Mouse (Mus musculus) stomach, embryonic 14.5 days (tissue): Measurements from ENCODE around the gene Tcf7l2. TPM values are rescaled to one million over a fixed set of nuclear protein-coding genes. Genes with fewer than 3 reads are reported as not detected.
A peak's percentile ranks its signal among the peaks of the same experiment; 100 is the strongest.

ENCODE experiments used
- ATAC-seq: fragments of 200-750 bp; cut with Nextera tagmentation; 2 replicates; pipeline ENCODE4 v1.8.0; 2017; ENCODE audit warnings: low read depth, moderate TSS enrichment; ENCODE audit not compliant: insufficient number of reproducible peaks, insufficient read depth, low FRiP score
- H3K27ac ChIP-seq: fragments of 300-500 bp; sonication (generic); 2 replicates; pipeline ENCODE4 v1.5.1; 2014; ENCODE audit warnings: mild to moderate bottlenecking, low read length, moderate library complexity, mixed read lengths
- H3K27me3 ChIP-seq: fragments of 300-500 bp; sonication (generic); 2 replicates; pipeline ENCODE4 v1.6.1; 2014; ENCODE audit warnings: low read length, control low read depth, mixed read lengths; ENCODE audit not compliant: control insufficient read depth, insufficient read depth
- H3K36me3 ChIP-seq: fragments of 300-500 bp; sonication (generic); 2 replicates; pipeline ENCODE4 v1.6.1; 2014; ENCODE audit warnings: mild to moderate bottlenecking, control low read depth, low read length, moderate library complexity, mixed read lengths; ENCODE audit not compliant: control insufficient read depth, insufficient read depth
- H3K4me1 ChIP-seq: fragments of 300-500 bp; sonication (generic); 2 replicates; pipeline ENCODE4 v1.6.1; 2014; ENCODE audit warnings: low read length, control low read depth, mixed read lengths; ENCODE audit not compliant: control insufficient read depth, insufficient read depth
- H3K4me2 ChIP-seq: fragments of 300-500 bp; sonication (generic); replicated peaks from 2 replicates; pipeline ENCODE4 v1.6.1; 2014; ENCODE audit warnings: low read depth, low read length, control low read depth
- H3K4me3 ChIP-seq: fragments of 300-500 bp; sonication (generic); 2 replicates; pipeline ENCODE4 v1.5.1; 2014; ENCODE audit warnings: low read depth, low read length, control low read depth
- H3K9ac ChIP-seq: fragments of 300-500 bp; sonication (generic); replicated peaks from 2 replicates; pipeline ENCODE4 v1.6.1; 2014; ENCODE audit warnings: low read depth, mild to moderate bottlenecking, control low read depth, low read length, moderate library complexity, mixed read lengths
- H3K9me3 ChIP-seq: fragments of 300-500 bp; sonication (generic); 2 replicates; pipeline ENCODE4 v1.6.1; 2016; ENCODE audit warnings: low read depth, low read length, control low read depth; ENCODE audit not compliant: control insufficient read depth
- WGBS: fragments of 180-500 bp; shearing (Covaris S2); extraction: QIAGEN DNeasy Blood & Tissue Kit; methylation state at CpG from one replicate; pipeline ENCODE4 v1.1.7; 2014; 5-methylcytosine and 5-hydroxymethylcytosine counted together
- polyA plus RNA-seq: library from polyadenylated mRNA; unstranded; fragments of >200 nt; fragmentation: Nextera tagmentation; extraction: Ambion mirVana; gene quantifications from 2 replicates; pipeline ENCODE4 v1.2.1, GENCODE M21; 2014

The Tcf7l2 gene
- polyA plus RNA-seq, 1 experiment from 2014 or later, result 151 TPM

- no peak for ATAC-seq
- Histone ChIP-seq H3K4me2 (no peak overlapping the region), H3K36me3 (peaks cover 30% of the 10 kb centered on the region), H3K27ac (no peak overlapping the region), H3K9me3 (no peaks in the 10 kb centered on the region), H3K27me3 (no peaks in the 10 kb centered on the region), H3K4me1 (no peaks in the 10 kb centered on the region), H3K4me3 (no peak overlapping the region), H3K9ac (no peak overlapping the region)
- WGBS, result 71% methylated on average over 7 of the region's 7 CpGs
Measured at GRCm38 (mm10) chr19:55925425-55925803, 183.8 kb downstream of the Tcf7l2 start.

GRCm38 (mm10) chr19:55925804-55926521 lies 184.3 kb downstream of the Tcf7l2 start:
- Histone ChIP-seq H3K4me2 (no peak overlapping the region), H3K27me3 (no peaks in the 10 kb centered on the region), H3K9ac (no peak overlapping the region), H3K4me1 (no peaks in the 10 kb centered on the region), H3K4me3 (no peak overlapping the region), H3K27ac (no peak overlapping the region), H3K36me3 (peaks cover 25% of the 10 kb centered on the region), H3K9me3 (no peaks in the 10 kb centered on the region)
- 79% methylated on average over 16 of the region's 16 CpGs for WGBS
- ATAC-seq, result peak; percentile 23; the same call in 1 of the 2 replicates

GRCm38 (mm10) chr19:55926858-55927673 lies 185.4 kb downstream of the Tcf7l2 start:
- no peaks in the 10 kb centered on the region for H3K4me1 ChIP-seq
- H3K9me3 ChIP-seq, result no peaks in the 10 kb centered on the region
- no peaks in the 10 kb centered on the region for H3K27me3 ChIP-seq
- H3K4me3 ChIP-seq, result no peak overlapping the region
- peaks cover 19% of the 10 kb centered on the region for H3K36me3 ChIP-seq
- ATAC-seq, result no peak
- H3K9ac ChIP-seq, result no peak overlapping the region
- 88% methylated on average over 16 of the region's 16 CpGs for WGBS
- H3K27ac ChIP-seq, result no peak overlapping the region
- H3K4me2 ChIP-seq, result no peak overlapping the region

- H3K4me2 ChIP-seq, result no peak overlapping the region
- H3K4me1 ChIP-seq, result no peaks in the 10 kb centered on the region
- WGBS, result 79% methylated on average over 9 of the region's 9 CpGs
- no peak for ATAC-seq
- H3K27me3 ChIP-seq, result no peaks in the 10 kb centered on the region
- no peak overlapping the region for H3K4me3 ChIP-seq
- H3K27ac ChIP-seq, result no peak overlapping the region
- peaks cover 16% of the 10 kb centered on the region for H3K36me3 ChIP-seq
- no peak overlapping the region for H3K9ac ChIP-seq
- H3K9me3 ChIP-seq, result no peaks in the 10 kb centered on the region
Measured at GRCm38 (mm10) chr19:55927674-55928061, 186.0 kb downstream of the Tcf7l2 start.

GRCm38 (mm10) chr19:55928674-55929073 lies 187.1 kb downstream of the Tcf7l2 start:
- H3K9me3 ChIP-seq, result no peaks in the 10 kb centered on the region
- no peak overlapping the region for H3K4me3 ChIP-seq
- H3K36me3 ChIP-seq, result peaks cover 16% of the 10 kb centered on the region
- WGBS, result 86% methylated on average over 5 of the region's 5 CpGs
- H3K27ac ChIP-seq, result no peak overlapping the region
- ATAC-seq, result no peak
- H3K27me3 ChIP-seq, result no peaks in the 10 kb centered on the region
- H3K4me2 ChIP-seq, result no peak overlapping the region
- H3K4me1 ChIP-seq, result no peaks in the 10 kb centered on the region
- H3K9ac ChIP-seq, result no peak overlapping the region

- peaks cover 12% of the 10 kb centered on the region for H3K36me3 ChIP-seq
- H3K4me2 ChIP-seq, result no peak overlapping the region
- H3K4me1 ChIP-seq, result no peaks in the 10 kb centered on the region
- no peak overlapping the region for H3K9ac ChIP-seq
- H3K27me3 ChIP-seq, result no peaks in the 10 kb centered on the region
- no peak overlapping the region for H3K4me3 ChIP-seq
- H3K9me3 ChIP-seq, result no peaks in the 10 kb centered on the region
- no peak for ATAC-seq
- no peak overlapping the region for H3K27ac ChIP-seq
- WGBS, result 92% methylated on average over 17 of the region's 17 CpGs
Measured at GRCm38 (mm10) chr19:55931642-55932041, 190.0 kb downstream of the Tcf7l2 start.

- WGBS, result 70% methylated on average over 7 of the region's 7 CpGs
- Histone ChIP-seq H3K27ac (0 out of 2 replicates have a peak overlapping the region, but pooled peaks have one; percentile 3), H3K9ac (no peak overlapping the region), H3K4me2 (no peak overlapping the region), H3K4me1 (no peaks in the 10 kb centered on the region), H3K9me3 (no peaks in the 10 kb centered on the region), H3K4me3 (no peak overlapping the region), H3K27me3 (no peaks in the 10 kb centered on the region), H3K36me3 (peaks cover 6% of the 10 kb centered on the region; the same call in 1 of the 2 replicates)
- ATAC-seq, result no peak
Measured at GRCm38 (mm10) chr19:55933947-55934729, 192.5 kb downstream of the Tcf7l2 start.

GRCm38 (mm10) chr19:55934730-55935003 lies 193.0 kb downstream of the Tcf7l2 start:
- Histone ChIP-seq H3K36me3 (peaks cover 6% of the 10 kb centered on the region; the same call in 1 of the 2 replicates), H3K9ac (no peak overlapping the region), H3K27ac (no peak overlapping the region), H3K27me3 (no peaks in the 10 kb centered on the region), H3K4me3 (no peak overlapping the region), H3K4me2 (no peak overlapping the region), H3K4me1 (no peaks in the 10 kb centered on the region), H3K9me3 (no peaks in the 10 kb centered on the region)
- 84% methylated on average over 3 of the region's 3 CpGs for WGBS
- ATAC-seq, result no peak
